Mouse (Mus musculus) heart, adult 2 months (tissue): ENCODE results near the gene Pias4.

Experiments
- CTCF ChIP-seq: fragments of 200-600 bp; IDR thresholded peaks from 2 replicates; pipeline ENCODE4 v1.8.1; 2022; ENCODE audit warnings: antibody characterized with exemption, mild to moderate bottlenecking, moderate library complexity
- EP300 ChIP-seq: fragments of 200-500 bp; IDR thresholded peaks from 2 replicates; pipeline ENCODE4 v1.6.1; 2011; ENCODE audit warnings: low read depth, low read length, control low read depth; ENCODE audit not compliant: insufficient read depth
- POLR2A ChIP-seq: fragments of 200-500 bp; IDR thresholded peaks from 2 replicates; pipeline ENCODE4 v1.6.1; 2011; ENCODE audit warnings: mild to moderate bottlenecking, low read depth, low read length, control low read depth; ENCODE audit not compliant: insufficient read depth

GRCm38 (mm10) chr10:81177958-81178712 lies 10.4 kb upstream of the Pias4 start:
- no peak for TF ChIP-seq CTCF
- TF ChIP-seq POLR2A, result no peak
- TF ChIP-seq EP300, result no peak
